Mouse (Mus musculus) NIH3T3 (cell line): ENCODE measurements at regions not wholly inside any gene's neighbourhood (a gene's known extent, or its start where the extent isn't known, plus 50 kb on each side); places are given as distances from the start of the nearest gene placed in this dataset.
"Not testable (repeated sequence)": the region's sequence is repeated elsewhere in the genome, so short reads cannot be mapped to it uniquely, and the experiment has no call there.

Experiments
- DNase-seq: peaks from one replicate; pipeline ENCODE4 v3.0.0-alpha.2; 2012; ENCODE audit warnings: low read depth

GRCm38 (mm10) chr5:148820476-148820875, 108.6 kb downstream of the Katnal1 start:
- peak; percentile 7 for DNase-seq

- DNase-seq: no peak
Observed at GRCm38 (mm10) chr5:148819423-148819822, 109.7 kb downstream of the Katnal1 start.

DNA sequence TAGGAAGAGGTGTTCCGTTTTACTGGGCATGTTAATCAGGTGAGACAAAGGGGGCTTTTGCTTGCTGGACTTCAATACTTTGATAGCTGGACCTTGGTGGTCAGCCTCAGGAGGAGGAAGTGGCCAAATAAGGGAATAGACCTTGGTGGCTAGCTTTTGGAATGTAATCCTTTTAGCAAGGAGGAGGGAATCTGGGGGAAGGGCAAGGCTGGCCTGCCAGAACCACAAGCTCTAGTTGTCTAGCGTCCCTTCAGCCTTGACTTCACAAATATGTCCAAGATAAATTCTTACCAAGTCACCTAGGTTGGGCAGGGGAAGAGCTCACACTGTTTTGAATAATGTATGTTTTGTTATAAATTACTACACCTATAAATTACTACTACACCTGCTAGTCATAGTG, 110.4 kb downstream of the Katnal1 start:
- DNase-seq: no peak

GRCm38 (mm10) chr5:148812840-148813239, 116.3 kb downstream of the Katnal1 start:
- no peak for DNase-seq

DNA sequence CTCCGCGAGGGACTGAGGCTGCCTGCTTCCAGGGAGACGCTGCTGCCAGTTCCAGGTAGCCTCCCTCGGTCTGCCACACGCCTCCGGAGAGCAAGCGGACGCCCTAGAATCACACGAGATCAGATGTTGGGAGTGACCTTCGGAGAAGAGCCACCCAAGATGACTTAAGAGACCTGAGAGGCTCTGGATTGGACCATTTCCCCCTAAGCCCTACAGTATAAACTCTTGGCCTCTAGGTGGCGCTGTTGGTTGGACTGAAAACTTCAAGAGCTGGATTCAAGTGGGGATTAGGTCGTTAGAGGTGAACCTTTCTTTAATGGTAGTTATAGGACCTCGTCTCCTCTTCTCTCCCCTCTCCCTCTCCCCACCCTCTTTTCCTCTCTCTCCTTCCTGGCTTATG, 117.1 kb downstream of the Katnal1 start:
- peak; percentile 89 for DNase-seq

GRCm38 (mm10) chr5:148809485-148809884, 119.6 kb downstream of the Katnal1 start:
- no peak for DNase-seq

GRCm38 (mm10) chr5:148809055-148809454, 120.1 kb downstream of the Katnal1 start:
- DNase-seq: no peak

- peak; percentile 70 for DNase-seq
Observed at GRCm38 (mm10) chr5:148808426-148808825, 120.7 kb downstream of the Katnal1 start.

DNA sequence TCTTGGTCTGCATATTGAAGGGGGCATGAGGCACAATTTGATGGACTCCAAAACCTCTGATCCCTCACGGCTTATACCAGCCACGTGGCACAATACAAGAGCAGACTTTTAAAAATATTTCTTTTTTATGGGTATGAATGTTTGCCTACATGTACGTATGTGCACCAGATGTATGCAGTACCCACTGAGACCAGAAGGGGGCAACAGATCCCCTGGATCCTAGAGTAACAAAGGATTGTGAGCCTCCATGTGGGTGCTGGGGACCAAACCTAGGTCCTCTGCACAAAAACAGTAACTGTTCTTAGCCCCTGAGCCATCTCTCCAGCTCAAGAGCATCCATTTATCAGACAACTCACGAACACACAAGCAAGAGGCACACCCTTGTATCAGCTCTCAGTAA, 121.5 kb downstream of the Katnal1 start:
- no peak for DNase-seq

GRCm38 (mm10) chr5:148805030-148805429, 124.1 kb downstream of the Katnal1 start:
- DNase-seq: no peak

- DNase-seq: no peak
Observed at GRCm38 (mm10) chr5:148803772-148804171, 125.3 kb downstream of the Katnal1 start.

GRCm38 (mm10) chr5:148802720-148803119, 126.4 kb downstream of the Katnal1 start:
- peak; percentile 52 for DNase-seq

DNA sequence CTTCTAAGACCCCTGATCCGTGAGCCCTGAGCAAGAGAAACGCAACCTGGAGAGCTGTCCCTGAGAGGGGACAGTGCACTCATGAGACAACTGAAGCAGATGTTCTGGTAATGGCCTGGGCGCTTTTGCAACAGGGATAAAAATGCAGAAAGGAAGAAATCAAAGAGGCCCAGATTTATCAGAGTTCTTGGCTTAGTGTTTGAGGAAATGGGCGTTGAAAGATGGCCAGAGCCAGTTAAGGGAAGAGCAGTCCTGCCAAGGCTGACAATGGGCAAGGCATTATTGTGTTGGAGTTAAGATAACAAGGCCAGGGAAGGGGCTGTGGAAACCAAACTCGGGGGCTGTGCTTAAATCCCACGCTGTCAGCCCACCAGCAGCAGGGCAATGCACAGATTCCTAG, 130.6 kb downstream of the Katnal1 start:
- no peak for DNase-seq

GRCm38 (mm10) chr5:148796072-148796471, 133.0 kb downstream of the Katnal1 start:
- DNase-seq: no peak

DNA sequence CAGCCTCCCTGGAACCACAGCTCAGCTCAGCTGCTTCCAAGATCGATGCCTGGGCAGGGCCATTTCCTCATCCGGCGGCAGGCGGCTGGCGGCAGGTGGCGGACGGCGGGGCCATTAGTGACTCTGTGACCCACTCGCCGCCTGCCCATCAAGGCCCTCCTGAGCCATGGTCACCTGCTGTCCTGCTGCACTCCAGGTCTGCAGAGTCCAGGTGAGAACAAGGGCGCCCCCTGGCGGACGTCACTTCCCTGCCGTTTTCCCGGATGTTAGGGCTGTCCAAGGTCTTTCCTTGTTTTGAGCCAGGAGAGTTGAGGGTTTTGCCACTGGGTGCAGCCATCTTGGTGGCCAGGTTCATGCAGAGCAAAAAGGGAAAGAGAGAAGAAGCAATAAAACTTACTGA, 134.7 kb downstream of the Katnal1 start:
- peak; percentile 53 for DNase-seq

GRCm38 (mm10) chr5:148792736-148793440, 136.2 kb downstream of the Katnal1 start:
- peak; percentile 91 for DNase-seq

DNA sequence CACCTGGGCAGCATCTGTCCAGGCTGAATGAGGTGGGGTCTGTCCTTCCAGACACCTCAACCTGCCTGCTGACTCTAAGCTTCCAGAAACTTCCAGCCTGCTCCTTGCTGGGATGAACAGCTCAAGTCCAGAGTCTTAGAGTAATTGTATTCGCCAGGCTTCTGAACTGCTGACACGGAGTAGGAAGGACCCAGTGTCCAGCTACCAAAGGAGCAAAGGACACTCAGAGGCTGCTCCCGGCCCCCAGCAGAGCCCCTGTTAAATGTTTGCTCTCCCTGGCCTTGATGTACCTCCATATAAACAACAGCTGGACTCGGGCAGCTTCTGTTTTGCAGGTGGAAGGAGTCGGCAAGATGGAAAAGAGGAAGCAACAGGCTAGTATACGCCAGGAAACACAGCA, 137.5 kb downstream of the Katnal1 start:
- no peak for DNase-seq

DNA sequence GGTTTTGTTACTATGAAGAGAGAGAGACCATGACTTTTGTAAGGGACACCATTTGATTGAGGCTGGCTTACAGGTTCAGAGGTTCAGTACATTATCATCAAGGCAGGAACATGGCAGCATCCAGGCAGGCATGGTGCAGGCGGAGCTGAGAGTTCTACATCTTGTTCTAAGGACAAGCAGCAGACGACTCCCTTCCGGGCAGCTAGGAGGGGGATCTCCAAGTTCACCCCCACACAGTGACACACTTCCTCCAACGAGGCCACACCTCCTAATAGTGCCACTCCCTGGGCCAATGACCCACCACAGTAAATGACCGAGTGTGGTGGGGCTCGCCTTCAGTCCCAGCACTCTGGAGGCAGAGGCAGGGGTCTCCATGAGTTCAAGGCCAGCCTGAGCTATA, 138.8 kb downstream of the Katnal1 start:
- not testable (repeated sequence) for DNase-seq

GRCm38 (mm10) chr5:148789823-148790222, 139.3 kb downstream of the Katnal1 start:
- DNase-seq: peak; percentile 48

DNA sequence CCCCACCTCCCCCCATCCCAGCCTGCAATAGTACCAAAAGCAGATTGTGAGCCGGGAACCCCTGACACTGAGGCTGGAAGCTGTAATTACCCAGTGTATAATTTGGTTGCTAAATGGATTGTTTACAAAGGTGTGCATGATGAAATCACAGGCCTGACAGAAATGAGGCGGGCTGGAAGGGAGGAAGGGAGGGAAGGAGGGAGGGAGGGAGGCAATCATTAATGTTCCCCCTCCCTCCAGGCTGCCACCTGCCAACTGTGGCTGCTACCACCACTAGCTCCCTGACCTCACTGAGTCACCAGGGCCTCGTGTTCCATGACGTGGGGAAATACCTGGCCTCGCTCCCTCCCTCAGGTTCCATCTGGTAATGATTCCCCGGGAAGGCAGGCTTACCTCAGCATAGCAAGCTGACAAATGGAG, 140.0 kb downstream of the Katnal1 start:
- DNase-seq: peak; percentile 81

DNA sequence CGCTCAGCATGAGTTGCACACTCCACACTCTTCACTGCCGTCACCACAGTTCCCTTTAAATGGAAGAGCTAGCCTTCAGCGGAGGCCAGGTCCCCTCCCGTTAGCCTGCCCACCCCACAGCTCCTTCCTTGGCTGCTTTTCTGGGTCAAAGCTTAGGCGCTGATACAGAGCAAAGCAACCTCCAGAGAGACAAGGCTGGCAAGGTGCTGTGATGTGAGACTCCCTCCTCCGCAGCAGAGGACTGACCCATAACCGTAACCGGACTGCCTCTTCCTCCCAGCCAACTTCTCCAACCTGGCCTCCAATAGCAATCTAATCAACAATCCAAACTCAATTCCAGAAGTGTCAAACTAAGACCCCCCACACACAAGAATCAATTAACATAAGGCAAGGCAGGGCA, 140.4 kb downstream of the Katnal1 start:
- no peak for DNase-seq

- DNase-seq: no peak
Observed at GRCm38 (mm10) chr5:148787270-148787669, 141.8 kb downstream of the Katnal1 start.

DNA sequence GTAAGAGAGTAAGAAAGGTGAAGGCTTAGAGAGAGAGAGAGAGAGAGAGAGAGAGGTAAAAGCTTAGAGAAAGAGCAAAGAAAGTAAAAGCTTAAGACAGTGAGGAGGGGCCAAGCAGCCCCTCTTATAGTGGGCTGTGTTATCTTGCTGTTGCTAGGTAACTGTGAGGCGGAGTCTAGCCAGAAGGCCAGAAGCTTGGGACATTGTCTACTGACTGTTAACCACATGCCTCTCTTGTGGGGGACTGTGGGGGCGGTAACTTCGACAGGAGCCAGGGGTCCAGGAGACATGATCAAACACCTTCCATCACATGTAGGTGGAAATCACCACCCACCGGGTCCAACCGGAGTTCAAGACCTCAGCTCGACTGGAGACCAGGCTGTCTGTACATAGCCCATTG, 148.0 kb downstream of the Katnal1 start:
- DNase-seq: not testable (repeated sequence)
